Mouse (Mus musculus) CD4-positive, CD25-positive, alpha-beta regulatory T cell, adult 2 months (primary cell): ENCODE results near the gene Slc25a11.

ENCODE experiments used
- DNase-seq: peaks from one replicate; pipeline ENCODE4 v3.0.0-alpha.2; 2012; ENCODE audit warnings: low read depth, low spot score

Slc25a11 gene

GRCm38 (mm10) chr11:70646691-70647650 is at the start of gene Slc25a11, which contains the start of gene Rnf167:
TSS of gene Slc25a11 (minus strand) at chr11:70647479.
TSS of gene Rnf167 (plus strand) at chr11:70647235.
- DNase-seq = peak; percentile 98

- DNase-seq = no peak
Observed at GRCm38 (mm10) chr11:70693504-70693903, 46.2 kb upstream of the Slc25a11 start.

GRCm38 (mm10) chr11:70689578-70689977 is 42.3 kb upstream of the Slc25a11 start:
- DNase-seq = no peak

GRCm38 (mm10) chr11:70688372-70688771 is 41.1 kb upstream of the Slc25a11 start:
- no peak for DNase-seq

GRCm38 (mm10) chr11:70687601-70688199 is 40.4 kb upstream of the Slc25a11 start, which contains the start of gene Camta2:
TSS of gene Camta2 (minus strand) at chr11:70688105.
- peak; percentile 85 for DNase-seq

- DNase-seq = no peak
Observed at GRCm38 (mm10) chr11:70686901-70687566, 39.8 kb upstream of the Slc25a11 start.

GRCm38 (mm10) chr11:70683640-70684039 is 36.4 kb upstream of the Slc25a11 start:
- DNase-seq = no peak

GRCm38 (mm10) chr11:70681897-70682581 is 34.8 kb upstream of the Slc25a11 start:
- DNase-seq = peak; percentile 73

GRCm38 (mm10) chr11:70681170-70681569 is 33.9 kb upstream of the Slc25a11 start:
- DNase-seq = no peak

- no peak for DNase-seq
Observed at GRCm38 (mm10) chr11:70679894-70680293, 32.6 kb upstream of the Slc25a11 start.

GRCm38 (mm10) chr11:70679361-70679760 is 32.1 kb upstream of the Slc25a11 start:
- DNase-seq = no peak

- no peak for DNase-seq
Observed at GRCm38 (mm10) chr11:70678576-70678975, 31.3 kb upstream of the Slc25a11 start.

GRCm38 (mm10) chr11:70678092-70678491 is 30.8 kb upstream of the Slc25a11 start:
- no peak for DNase-seq

GRCm38 (mm10) chr11:70674501-70674900 is 27.2 kb upstream of the Slc25a11 start:
- no peak for DNase-seq

GRCm38 (mm10) chr11:70674014-70674413 is 26.7 kb upstream of the Slc25a11 start:
- DNase-seq = no peak

- no peak for DNase-seq
Observed at GRCm38 (mm10) chr11:70671333-70672047, 24.2 kb upstream of the Slc25a11 start.

- no peak for DNase-seq
Observed at GRCm38 (mm10) chr11:70670483-70670882, 23.2 kb upstream of the Slc25a11 start.

- DNase-seq = peak; percentile 91
Observed at GRCm38 (mm10) chr11:70669582-70670345, 22.5 kb upstream of the Slc25a11 start.

GRCm38 (mm10) chr11:70668771-70669505 is 21.7 kb upstream of the Slc25a11 start, which contains the start of gene Spag7:
TSS of gene Spag7 (minus strand) at chr11:70669416.
- peak; percentile 98 for DNase-seq
